Mouse (Mus musculus) v-Abl transformed pro-B cells (cell line): Measurements from ENCODE around the gene Slc35a3.
"Not testable (repeated sequence)": the region's sequence is repeated elsewhere in the genome, so short reads cannot be mapped to it uniquely, and the experiment has no call there.

Source experiments
- in situ Hi-C, 2 experiments: fragments of 400-800 bp; cut with MboI; formaldehyde crosslinking; loops; one replicate each; pipeline ENCODE4 v1.15.1; 2025; ENCODE audit not compliant: unreplicated experiment in 2 of 2

Gene Slc35a3

GRCm38 (mm10) chr3:116702647-116703272, 9.9 kb downstream of the Slc35a3 start:
- in situ Hi-C loops: no loop called here

GRCm38 (mm10) chr3:116701601-116702000, 11.0 kb downstream of the Slc35a3 start:
- in situ Hi-C loops: no loop called here

- in situ Hi-C loops: no loop called here
Measured at GRCm38 (mm10) chr3:116698786-116699185, 13.8 kb downstream of the Slc35a3 start.

GRCm38 (mm10) chr3:116695666-116695985, 17.0 kb downstream of the Slc35a3 start:
- in situ Hi-C loops: no loop called here

GRCm38 (mm10) chr3:116694955-116695665, 17.5 kb downstream of the Slc35a3 start:
- in situ Hi-C loops: no loop called here

GRCm38 (mm10) chr3:116694312-116694711, 18.3 kb downstream of the Slc35a3 start:
- in situ Hi-C loops: no loop called here

- in situ Hi-C loops: no loop called here
Measured at GRCm38 (mm10) chr3:116681160-116681559, 31.5 kb downstream of the Slc35a3 start, which contains the start of gene Gm43191. Gene Gm43191 (minus strand): TSS chr3:116681260.

- in situ Hi-C loops: loop anchor here in 1 of 2 experiments (5.0 kb wide), 1 partner anchor 67 kb away; no protein-coding TSS in a partner anchor
Measured at GRCm38 (mm10) chr3:116664281-116664680, 48.4 kb downstream of the Slc35a3 start.

GRCm38 (mm10) chr3:116662463-116662863, 50.2 kb downstream of the Slc35a3 start, which contains the start of gene Mfsd14a:
Gene Mfsd14a (minus strand): TSS chr3:116662677.
- in situ Hi-C loops: loop anchor here in 1 of 2 experiments (5.0 kb wide), 1 partner anchor 65 kb away; no protein-coding TSS in a partner anchor

- in situ Hi-C loops: loop anchor here in 1 of 2 experiments (5.0 kb wide), 1 partner anchor 65 kb away; no protein-coding TSS in a partner anchor
Measured at GRCm38 (mm10) chr3:116661870-116662414, 50.7 kb downstream of the Slc35a3 start.

- in situ Hi-C loops: loop anchor here in 1 of 2 experiments (5.0 kb wide), 1 partner anchor 64 kb away; no protein-coding TSS in a partner anchor
Measured at GRCm38 (mm10) chr3:116661288-116661869, 51.3 kb downstream of the Slc35a3 start.

- in situ Hi-C loops: loop anchor here in 1 of 2 experiments (5.0 kb wide), 1 partner anchor 63 kb away; no protein-coding TSS in a partner anchor
Measured at GRCm38 (mm10) chr3:116659856-116660430, 52.7 kb downstream of the Slc35a3 start.

GRCm38 (mm10) chr3:116658928-116659565, 53.6 kb downstream of the Slc35a3 start:
- in situ Hi-C loops: no loop called here

- in situ Hi-C loops: no loop called here
Measured at GRCm38 (mm10) chr3:116656184-116656965, 56.3 kb downstream of the Slc35a3 start.

- in situ Hi-C loops: not testable (repeated sequence)
Measured at GRCm38 (mm10) chr3:116654051-116654450, 58.6 kb downstream of the Slc35a3 start.

GRCm38 (mm10) chr3:116653278-116653945, 59.2 kb downstream of the Slc35a3 start:
- in situ Hi-C loops: no loop called here

GRCm38 (mm10) chr3:116652033-116652446, 60.6 kb downstream of the Slc35a3 start:
- in situ Hi-C loops: no loop called here

- in situ Hi-C loops: no loop called here
Measured at GRCm38 (mm10) chr3:116650698-116651097, 61.9 kb downstream of the Slc35a3 start.

- in situ Hi-C loops: no loop called here
Measured at GRCm38 (mm10) chr3:116648805-116649204, 63.8 kb downstream of the Slc35a3 start.
